Mouse (Mus musculus) gonadal fat pad, adult 2 months (tissue): Measurements from ENCODE around the gene Cdk18. TPM values are rescaled to one million over a fixed set of nuclear protein-coding genes. Genes with fewer than 3 reads are reported as not detected.

Experiments used
- DNase-seq: peaks from one replicate; pipeline ENCODE4 v3.0.0-alpha.2; 2012; ENCODE audit warnings: low read depth
- polyA plus RNA-seq: library from polyadenylated mRNA; depleted of rRNA; stranded (reverse); fragments of >200 nt; gene quantifications from 2 replicates; pipeline ENCODE4 v1.2.3, GENCODE M21; 2012; rRNA removed

The Cdk18 gene
- polyA plus RNA-seq, 1 experiment: 10.3 TPM

- DNase-seq: no peak
Observed at GRCm38 (mm10) chr1:132065475-132066172, 73.9 kb downstream of the Cdk18 start.

DNA sequence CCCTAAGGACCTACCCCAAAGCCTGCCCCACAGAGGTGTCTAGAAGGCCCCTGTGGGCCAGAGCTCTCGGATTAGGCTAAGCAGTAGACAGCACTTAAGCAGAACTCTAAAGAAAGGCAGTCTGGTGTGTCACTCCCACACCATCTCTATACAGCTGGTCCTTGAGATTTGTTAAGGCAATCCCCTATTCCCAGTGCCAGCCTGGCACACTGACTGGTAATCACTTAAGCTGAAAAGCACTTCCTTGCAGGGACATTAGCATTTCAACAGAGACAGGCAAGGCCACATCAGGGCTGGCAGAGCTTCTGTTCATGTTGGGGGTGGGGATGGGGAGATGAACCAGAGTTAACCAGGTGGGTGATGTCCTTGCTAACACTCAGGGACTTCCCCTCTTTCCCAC lies 74.5 kb downstream of the Cdk18 start:
- DNase-seq: no peak

DNA sequence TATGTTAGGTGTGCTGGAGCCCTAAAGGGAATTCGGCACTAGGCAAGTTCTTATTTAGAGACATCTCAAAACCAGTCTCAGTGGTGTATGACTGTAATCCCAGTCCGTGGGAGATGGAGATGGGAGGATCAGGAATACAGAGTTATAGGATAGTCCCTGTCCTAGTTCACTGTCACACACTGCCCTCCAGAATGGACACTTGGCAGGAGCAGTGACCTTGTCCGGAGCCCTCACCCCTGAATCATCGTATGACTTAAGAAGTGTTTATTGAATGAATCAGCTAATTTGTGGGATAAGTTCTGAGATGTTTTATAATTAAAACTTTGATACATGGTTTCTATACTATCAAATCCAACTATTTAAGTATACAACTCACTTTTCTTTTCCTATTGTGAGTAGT lies 76.4 kb downstream of the Cdk18 start:
- no peak for DNase-seq

Other genes with a start within 250 kb of the Cdk18 start
- 11.0 and 19.8 TPM in 2 replicates for gene Nucks1, start 229.2 kb downstream of the Cdk18 start, polyA plus RNA-seq
- gene Slc45a3, start 176.7 kb downstream of the Cdk18 start, polyA plus RNA-seq: 41.0 and 59.1 TPM in 2 replicates
- 18.4 and 30.9 TPM in 2 replicates for gene Elk4, start 132.1 kb downstream of the Cdk18 start, polyA plus RNA-seq
- gene Mfsd4a, start 71.6 kb downstream of the Cdk18 start, polyA plus RNA-seq: 1.9 and 2.4 TPM in 2 replicates
- 1.1 and 1.4 TPM in 2 replicates for gene Lemd1, start 51.7 kb upstream of the Cdk18 start, polyA plus RNA-seq
- gene AC124108.1, start 51.8 kb upstream of the Cdk18 start, polyA plus RNA-seq: 0.53 and 0.96 TPM in 2 replicates
- gene Gm10188, start 90.1 kb upstream of the Cdk18 start, polyA plus RNA-seq: not detected in 2 replicates
- gene Klhdc8a, start 158.9 kb upstream of the Cdk18 start, polyA plus RNA-seq: 0.14 and 0.26 TPM in 2 replicates
- 4.9 and 6.0 TPM in 2 replicates for gene Nuak2, start 176.4 kb upstream of the Cdk18 start, polyA plus RNA-seq